Mouse (Mus musculus) gastrocnemius, postnatal 4 days (tissue): ENCODE measurements around the gene Morn4. TPM values are rescaled to one million over a fixed set of nuclear protein-coding genes. Genes with fewer than 3 reads are reported as not detected.
"Not testable (repeated sequence)": the region's sequence is repeated elsewhere in the genome, so short reads cannot be mapped to it uniquely, and the experiment has no call there.

Experiments
- DNase-seq, 2 experiments: peaks; one replicate each; pipeline ENCODE4 v3.0.0; 2021 to 2022; ENCODE audit warnings: low spot score in 2 of 2, mixed read lengths in 2 of 2
- total RNA-seq, 2 experiments: library from RNA; stranded (reverse); gene quantifications; 2 replicates each; pipeline ENCODE4 v1.2.3; 2021

Gene Morn4
- total RNA-seq, 2 experiments from 2014 or later, result 2.0 to 2.5 TPM

DNA sequence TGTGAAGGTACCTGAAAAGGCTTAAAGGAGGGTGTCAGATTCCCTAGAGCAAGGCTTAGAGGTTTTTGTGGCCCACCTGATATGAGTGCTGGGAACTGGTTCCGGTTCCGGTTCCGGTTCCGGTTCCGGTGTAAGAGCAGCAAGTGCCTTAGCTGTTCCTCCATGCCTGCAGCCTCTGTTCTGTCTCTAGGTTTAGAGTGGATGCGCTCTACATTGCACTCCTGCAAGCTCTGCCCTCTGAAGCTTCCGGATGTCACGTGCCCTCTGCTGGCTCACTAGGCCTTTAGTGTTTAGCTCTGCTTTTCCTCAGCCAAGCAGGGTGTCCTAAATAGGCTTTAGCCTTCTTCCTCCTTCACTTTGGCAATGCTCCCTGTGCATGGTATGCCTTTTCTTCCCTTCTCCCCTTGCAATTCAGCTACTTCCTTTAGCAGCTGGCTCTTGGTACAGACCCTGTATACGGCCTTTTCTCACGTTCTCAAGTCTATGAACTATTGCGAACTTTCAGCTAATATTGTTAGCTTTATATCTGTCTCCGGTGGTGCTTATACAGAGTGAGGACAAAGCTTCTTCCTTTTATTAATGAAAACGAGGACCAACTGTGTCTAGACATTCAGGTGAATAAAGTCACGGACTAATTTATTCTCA lies 3.1 kb upstream of the Morn4 start:
- peak in 1 of 2 experiments; percentile 32 for DNase-seq

DNA sequence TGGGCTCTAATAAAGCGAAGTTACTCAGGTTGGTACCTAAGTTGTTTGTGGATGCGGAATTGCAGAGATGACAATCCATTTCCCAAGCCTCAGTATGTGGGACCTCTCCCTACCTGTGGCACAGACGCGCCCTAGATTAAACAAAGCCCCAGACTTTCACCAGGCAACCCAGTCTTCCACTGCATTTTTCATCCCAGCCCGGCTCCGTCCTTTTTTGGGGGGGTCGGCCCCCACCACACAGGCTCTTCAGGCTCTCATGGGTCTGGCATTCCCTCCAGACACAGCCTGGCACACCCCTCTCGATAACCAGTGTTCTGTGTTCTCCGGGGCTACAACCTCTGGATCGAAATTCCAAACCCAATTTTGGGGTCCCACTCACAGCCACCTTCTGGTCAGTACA lies 467 bp downstream of the Morn4 start:
- no peak for DNase-seq

DNA sequence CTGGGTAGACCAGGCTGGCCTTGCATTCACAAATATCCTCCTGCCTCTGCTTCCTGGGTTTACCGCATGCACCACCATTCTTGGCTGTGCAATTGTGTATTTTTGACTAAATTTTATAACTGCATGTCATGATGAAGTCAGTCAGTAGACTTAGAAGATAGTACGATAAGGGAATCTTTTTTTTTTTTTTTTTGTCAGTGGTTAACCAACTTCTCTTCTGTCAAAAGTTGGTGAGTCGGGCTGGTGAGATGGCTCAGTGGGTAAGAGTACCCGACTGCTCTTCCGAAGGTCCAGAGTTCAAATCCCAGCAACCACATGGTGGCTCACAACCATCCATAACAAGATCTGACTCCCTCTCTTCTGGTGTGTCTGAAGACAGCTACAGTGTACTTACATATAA lies 4.5 kb downstream of the Morn4 start:
- DNase-seq, result not testable (repeated sequence)

DNA sequence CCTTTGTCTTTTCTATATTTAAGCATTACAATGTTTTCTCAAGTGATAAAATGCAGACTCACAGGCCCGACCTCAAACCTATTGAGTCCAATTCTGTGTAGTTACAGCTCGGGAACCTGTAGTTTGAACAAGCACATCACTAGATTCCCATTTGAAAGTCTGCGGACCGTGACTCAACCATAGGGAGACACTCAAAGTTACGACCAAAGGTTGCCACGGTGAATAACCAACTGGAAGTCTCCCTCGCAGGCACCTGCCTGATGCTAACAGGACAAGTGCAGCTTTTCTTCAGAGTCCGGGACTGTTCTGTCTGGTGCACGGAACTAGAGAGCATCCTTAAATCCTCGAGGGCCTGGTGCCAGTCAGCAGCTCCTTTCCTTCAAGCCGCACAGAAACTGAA lies 5.7 kb downstream of the Morn4 start:
- DNase-seq, result no peak

DNA sequence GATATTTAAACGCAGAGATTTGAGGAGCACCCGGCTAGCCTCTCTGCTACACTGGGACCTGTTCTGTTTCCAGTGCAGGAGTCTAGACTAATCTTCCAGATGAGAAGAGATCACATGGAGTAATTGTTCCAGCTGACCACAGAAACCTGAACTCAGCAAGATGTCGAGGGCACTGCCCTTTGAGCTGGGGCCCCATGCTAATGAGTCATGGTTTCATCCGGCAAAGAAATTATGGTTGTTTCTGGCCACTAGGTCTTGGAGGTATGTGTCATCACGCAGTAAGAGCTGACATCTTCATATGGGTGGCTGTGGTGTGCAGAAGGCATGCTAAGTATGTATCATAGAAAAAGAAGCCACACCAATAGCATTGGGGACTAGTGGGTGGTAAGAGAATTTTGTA lies 6.2 kb downstream of the Morn4 start:
- no peak for DNase-seq

DNA sequence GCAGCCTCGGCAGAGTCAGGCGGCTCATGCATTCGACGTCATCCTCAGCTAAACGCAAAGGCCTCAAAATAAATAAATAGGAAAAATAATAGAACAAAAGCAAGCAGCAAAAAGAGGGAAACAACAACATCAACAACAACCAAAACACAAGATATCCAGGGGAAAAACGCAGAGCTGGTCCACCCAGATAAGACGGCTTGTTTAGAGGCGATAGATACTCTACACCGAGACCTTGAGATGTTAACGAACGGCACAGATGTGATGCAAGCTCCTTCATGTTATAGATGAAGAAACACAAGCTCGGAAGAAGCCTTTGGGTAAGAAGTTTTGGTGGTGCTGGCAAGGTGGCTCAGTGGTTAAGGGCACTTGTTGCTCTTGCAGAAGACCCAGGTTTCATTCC lies 7.2 kb downstream of the Morn4 start:
- DNase-seq, result no peak

DNA sequence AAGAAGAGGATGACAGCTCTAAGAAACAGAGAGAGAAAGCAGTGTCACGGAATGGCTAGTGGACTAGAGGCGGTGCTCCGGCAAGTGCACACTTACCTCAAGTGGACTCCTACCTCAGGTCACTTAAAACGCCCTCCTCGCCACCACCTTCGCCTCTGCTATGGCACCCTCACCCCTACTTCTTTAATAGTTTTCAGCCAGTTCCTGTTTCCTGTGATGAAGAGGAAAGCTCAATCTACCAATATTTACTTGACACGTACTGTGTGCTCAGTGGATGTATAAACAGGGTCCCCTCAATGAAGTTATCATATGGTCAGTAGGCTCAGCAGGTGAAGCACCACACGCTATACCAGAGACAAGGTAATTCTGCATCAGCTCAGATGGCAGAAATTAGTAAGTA lies 7.6 kb downstream of the Morn4 start:
- DNase-seq, result no peak

DNA sequence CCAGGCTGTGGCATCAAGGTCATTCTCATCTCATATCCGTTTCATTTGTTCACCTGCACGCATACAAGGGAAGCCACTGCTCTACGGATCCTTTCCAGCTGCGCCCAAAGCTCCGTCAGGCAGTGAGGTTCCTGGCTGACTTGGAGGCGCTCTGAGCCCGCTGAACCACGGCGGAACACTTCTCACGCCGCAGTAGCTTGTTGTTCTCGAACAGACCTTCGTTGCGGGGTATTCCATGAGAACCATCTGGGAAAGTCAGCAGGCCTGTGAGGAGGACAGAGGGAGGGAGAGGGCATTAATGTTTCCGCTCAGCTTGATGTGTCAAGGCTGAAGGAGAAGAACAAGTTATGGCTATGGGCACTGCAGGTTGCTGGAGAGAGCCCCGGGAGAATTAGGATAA lies 10.2 kb downstream of the Morn4 start:
- no peak for DNase-seq

DNA sequence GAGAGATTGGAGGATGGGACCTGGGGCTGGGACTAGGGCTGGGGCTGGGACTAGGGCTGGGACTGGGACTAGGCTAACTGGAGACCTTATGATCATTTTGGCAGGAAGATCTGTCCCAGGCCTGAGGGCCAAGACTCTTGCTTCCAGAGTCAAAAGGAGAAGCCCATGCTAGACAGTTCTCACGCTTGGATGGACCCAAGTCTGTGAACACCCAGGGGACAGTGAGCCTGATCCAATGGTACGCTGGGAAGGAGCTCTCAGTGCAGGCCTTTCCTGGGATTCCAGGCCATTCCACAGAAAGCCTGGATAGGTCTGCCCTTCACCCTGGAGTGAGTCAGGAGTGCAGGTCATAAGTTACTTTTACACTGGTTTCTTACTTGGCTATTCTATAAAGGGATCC lies 11.1 kb downstream of the Morn4 start:
- DNase-seq, result no peak

DNA sequence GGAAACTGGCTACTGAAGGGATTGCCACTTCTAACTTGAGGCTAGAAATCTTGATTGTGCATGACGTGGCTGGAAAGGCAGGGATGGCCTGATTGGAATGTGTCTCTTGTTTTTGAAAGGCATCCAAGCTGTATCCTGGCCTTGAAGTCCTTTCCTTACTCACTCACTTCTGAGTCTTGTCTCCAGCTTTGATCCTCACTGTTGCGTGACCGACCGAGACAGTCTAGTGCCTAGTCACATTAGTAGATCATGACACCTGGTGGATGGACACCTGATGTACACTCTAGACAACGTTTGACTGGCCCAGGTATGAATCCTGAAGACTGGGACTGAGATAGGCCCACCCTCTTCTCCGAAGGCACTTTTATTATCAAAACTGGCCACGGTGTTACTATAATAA lies 13.4 kb downstream of the Morn4 start:
- DNase-seq, result no peak

DNA sequence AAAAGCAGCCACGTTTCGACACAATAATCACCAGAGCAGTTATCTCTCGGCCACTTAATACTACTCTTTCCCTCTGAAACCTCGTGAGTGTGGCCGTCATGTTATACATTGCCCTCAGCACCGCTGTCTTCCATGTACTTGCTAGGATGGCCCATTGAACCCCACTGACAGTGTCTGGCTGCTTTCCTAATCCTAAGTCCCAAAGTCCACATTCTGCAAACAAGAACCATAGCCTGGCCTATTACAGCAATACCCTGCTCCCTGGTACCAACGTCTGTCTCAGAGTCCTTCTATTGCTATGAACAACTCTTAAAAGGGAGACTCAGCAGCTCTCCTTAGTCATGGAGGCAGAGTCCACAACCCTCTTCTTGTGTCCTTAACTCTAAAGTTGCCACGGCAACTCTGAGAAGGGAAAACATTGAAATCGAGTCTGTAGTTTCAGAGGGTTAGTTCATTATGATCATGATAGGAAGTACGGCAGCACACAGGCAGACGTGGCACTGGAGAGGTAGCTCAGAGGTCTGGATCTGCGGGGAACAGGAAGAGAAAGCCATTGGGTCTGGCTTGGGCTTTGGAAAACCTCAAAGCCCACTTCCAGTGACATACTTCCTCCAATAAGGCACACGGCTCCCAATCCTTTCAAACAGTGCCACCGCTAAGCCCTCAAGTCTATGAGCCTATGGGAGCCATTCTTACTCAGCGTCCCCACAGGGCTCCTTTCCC lies 14.1 kb downstream of the Morn4 start:
- no peak for DNase-seq

DNA sequence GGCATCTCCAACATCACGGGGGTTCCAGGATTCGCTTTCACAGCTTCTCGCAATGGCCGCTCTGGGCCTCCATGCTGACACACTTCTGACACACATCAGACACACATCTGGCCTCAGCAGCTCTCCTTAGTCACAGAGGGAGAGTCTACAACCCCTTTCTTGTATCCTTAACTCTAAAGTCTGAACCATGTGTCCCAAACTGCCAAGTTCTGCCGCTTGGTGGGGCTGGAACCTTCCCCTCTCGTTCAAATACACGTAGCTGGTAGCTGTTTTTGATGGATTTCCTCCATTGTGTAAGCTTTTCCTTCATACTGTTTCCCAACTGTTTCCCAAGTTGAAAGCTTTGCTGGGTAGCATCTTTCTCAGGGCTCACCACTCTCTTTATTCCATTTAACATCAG lies 14.9 kb downstream of the Morn4 start:
- no peak for DNase-seq

DNA sequence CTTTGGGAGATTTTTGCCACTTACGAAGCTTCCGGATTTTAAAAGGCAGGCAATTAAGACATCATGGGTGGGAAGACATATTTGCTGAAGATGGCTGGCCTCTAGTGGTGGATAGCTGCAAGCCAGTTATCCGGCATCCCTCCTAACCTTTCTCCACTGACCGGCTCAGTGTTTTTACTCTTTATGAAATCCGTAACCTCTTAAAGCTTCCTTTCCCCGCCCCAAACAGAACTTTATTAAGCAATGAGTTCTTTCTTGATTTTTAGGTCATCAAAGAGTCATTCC lies 17.0 kb downstream of the Morn4 start:
- no peak for DNase-seq

DNA sequence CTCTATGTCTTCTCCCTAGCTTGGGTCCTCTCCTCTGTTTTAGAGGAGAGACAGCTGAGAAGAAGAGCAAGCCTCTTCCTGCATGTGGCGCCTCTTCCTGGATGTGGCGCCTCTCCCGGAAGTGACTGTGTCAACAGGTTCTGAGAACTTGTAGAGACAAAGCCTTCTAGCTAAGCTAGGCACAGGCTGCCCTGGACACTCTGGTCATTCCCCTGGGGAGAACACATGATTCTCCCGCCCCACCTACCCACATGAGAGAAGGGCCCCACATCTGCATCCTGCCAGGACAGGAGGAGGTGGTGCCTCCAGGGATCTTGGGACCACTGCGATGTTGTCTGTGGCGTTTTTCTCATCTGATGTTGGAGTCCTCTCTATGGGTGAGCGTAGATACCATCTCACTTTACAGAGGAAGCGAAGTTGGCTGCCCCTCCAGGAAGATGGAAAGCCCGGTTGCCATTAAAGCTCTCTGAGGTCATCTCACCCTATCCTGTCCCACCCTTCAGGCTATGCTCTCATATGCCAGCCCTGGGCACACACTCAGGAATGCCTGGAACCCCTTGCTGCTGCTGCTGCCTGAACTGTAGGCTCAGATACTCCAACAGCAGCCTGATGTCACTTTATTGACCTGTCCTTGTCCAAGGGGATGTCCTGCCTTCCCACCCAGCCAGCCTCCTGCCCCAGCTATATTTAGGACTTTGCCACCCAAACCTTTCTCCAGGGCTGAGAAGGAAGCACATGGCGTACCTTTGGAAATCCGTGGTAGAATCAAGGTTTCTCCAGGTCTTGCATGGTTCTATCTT lies 17.5 kb downstream of the Morn4 start:
- DNase-seq, result no peak

DNA sequence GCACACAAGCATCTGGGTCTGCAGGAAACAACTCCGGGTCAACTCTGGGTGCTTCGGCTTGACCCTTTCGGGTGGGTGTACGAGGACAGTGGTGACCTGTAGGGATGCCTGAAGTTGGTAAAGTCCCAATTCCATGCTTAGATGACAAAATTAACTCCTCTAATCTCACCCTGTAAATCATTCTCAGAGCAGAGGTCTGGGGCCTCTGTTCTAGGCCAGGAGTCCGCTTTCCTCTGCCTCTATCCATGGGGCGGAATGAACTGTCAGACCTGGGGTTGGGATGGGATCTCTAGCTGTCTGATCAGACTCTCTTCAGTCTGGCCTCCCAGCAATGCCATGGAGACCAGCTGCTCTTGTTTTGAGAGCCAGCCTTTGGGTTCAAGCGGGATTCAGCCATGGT lies 24.7 kb downstream of the Morn4 start:
- no peak for DNase-seq

DNA sequence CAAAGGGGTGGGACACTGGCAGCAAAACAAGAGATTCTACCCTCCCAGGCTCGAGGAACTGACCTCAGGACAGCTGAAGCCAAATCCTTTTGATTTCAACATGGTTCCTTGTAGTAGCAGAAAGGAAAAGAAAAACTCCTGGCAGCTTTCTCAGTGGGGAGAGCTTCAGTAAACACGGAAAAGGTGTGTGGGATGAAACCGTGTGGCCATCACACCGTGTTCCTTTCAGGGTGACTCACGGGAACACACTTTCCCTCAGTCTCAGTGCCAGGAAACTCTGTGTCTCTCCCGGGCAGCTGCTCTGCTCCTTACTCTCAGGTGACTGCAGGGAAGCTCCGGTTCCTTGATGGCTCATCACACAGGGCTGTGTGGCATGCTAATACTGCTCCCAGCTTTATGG lies 27.7 kb downstream of the Morn4 start:
- DNase-seq, result no peak

DNA sequence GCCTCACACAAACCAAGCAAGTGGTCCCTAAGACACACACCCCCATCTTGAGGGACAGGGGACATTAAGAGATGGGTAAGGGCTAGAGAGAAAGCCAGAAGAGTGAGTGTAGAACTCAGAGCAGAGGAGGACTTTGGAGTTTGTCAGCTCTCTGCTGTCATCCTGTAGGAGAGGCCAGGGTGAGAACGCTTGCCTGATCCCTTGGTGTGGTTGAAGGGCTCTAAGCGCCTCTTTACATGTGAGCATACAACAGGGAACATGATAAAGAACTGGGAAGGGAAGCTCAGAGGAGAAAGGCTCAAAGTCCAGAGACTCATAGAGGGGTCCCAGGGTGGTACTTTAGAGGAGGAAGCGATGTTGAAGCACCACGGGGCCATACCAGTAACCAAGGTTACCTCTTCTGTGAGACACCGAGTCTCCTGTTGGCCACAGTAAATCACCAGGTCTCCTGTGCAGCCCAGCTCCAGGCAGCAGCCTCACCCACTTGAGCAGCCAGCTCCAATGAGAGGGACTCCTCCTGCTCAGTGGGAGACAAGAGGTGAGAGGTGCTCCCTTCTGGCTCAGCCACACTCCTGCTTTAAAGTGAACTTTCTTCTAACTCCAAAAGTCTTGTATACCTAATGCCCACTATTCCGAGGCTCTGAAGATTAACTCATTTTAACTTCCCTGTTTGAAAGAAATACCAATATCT lies 29.3 kb downstream of the Morn4 start:
- no peak for DNase-seq

DNA sequence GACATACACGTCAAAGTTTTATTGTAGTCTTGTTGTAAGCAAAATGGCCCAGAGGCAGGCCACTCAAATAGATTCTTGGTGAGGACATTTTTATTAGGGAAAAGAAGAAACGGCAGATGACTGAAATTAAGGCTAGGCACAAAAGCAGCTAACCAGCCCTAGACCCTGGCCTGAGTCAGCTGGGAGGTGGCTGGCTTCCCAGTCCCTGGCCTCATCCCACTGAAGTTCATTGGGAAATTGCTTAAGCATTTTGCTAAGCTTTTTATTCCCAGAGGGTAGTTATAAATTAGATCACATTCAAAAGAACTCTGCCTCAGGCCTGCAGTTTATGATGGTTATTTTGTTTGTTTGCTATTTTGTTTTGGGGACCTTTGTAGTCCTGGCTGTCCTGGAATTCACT lies 30.3 kb downstream of the Morn4 start:
- DNase-seq, result peak in 1 of 2 experiments; percentile 70

DNA sequence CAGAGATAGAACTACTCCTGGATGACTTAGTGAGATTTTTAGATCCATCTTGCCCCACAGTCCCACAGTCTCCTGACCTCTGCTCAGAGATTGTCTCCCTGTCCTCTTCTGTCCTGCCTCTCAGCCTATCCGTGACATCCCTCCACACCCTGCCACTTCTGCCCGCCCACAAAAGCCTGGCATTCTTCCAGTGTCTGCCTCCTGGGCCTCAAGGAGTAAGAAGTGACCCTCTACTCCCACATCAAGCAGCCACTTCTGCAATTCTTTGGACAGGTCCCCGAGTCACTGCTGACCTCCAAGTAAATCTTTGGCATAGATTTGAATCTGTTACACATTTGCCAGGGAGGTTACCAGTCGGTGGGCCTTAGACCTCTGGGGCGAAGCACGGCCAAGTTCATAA lies 31.9 kb downstream of the Morn4 start:
- no peak for DNase-seq

DNA sequence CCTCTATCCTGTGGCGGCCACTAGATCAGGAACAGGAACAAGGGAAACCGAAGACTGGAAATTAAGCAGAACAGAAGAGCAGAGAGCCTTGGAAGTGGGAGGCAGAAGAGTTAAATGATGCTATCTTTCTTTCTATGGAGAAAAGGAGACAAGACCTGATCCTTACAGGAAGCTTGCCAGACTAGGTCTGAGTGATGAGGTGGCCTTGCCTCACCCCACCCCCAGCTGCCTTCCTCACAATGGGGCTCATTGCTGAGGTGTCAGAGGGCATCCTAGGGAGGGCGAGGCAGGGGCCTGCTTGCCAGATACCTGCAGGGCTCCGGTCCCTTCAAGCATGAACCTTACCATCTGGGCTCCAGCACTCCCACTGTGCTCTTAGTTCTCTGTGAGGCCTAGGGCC lies 34.2 kb downstream of the Morn4 start, which contains the start of gene 4933411K16Rik:
Gene 4933411K16Rik (plus strand): TSS at position 301 of the 400 bp plus-strand sequence.
- no peak for DNase-seq

DNA sequence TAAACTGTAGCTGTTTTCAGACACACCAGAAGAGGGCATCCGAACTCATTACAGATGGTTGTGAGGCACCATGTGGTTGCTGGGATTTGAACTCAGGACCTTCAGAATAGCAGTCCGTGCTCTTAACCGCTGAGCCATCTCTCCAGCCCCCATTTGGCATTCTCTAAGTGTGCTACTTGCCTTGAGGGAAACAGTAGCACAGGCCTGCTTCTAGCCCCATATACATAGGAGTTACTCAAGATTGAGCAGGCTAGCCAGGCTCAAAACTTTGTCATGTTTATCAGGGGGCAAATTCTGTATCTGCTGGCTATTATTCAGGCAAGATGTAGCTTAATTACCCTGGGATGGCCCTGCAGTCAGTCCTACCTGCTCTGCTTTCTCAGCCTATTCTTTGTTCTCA lies 34.8 kb downstream of the Morn4 start:
- DNase-seq, result no peak

DNA sequence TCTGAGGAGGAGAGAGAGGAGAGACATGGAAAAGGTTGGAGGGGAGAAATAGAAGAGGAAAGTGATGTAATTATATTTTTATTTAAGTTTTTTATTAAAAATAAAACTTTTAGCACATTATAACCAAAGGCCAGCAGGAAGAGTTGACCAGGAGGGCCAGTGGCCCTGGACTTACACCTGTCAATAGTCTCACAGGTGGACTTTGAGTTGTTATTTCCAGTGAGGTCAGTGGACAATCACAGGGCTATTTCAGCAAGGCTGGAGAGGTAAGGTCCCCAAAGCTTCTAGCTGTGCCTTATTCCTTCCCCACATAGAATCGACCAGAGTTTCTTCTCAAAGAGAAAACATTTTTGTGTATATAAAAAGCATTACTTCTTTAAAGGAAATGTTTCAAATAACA lies 35.9 kb downstream of the Morn4 start:
- no peak for DNase-seq
